Mouse (Mus musculus): ENCODE measurements around the gene Cp. TPM values are rescaled to one million over a fixed set of nuclear protein-coding genes. Genes with fewer than 3 reads are reported as not detected.

The Cp gene
- total RNA-seq, 2 experiments from 2014 or later, result 0.23 to 1.3 TPM

DNA sequence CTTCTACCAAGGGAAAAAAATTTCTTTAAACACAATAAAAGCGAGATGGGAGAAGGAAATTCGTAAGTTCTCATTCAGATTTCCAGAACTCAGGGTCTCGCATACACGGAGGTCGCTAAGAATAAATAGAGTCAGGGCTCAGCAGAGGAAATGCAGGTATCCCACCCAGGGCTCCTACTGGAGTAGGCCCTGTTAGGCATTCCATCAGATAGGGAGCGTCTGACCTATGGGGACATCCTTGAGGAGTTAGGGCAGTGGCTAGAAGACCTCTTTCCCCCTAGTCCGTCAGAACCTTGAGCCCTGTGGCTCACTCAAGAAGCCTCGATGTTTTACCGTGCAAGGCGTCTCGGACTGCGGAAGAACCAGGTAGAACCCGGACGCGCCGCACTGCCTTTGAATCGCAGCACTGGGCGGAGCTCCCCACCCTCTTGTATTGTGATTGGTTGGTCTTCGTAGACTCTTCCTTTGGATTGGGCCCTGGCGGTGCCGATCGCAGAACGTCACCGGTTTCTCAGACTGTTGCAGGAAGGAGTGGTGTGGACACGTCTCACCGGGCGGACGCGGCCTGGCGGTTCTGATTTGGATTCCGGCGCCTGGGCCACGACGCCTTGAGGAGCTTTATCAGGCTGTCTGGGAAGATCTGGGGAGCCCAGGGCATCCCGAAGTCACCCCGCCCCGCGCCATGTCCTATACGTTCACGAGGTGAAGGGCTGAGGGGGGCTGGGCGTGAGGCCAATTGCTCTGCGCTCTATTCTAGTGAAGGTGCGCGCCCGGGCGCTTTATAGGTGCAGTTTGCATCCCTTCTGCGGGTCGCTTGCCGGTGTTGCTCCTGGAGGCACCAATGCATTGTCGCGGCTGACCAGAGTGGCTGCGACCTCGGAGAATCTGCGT lies 100.7 kb downstream of the Cp start, which contains the start of gene Hltf:
Gene Hltf, plus strand, starts transcription at position 506 of the 891 bp plus-strand sequence.
- peak; percentile 100 for ATAC-seq (replicated peaks; ENCODE audit: low FRiP score, poor library complexity, severe bottlenecking)

DNA sequence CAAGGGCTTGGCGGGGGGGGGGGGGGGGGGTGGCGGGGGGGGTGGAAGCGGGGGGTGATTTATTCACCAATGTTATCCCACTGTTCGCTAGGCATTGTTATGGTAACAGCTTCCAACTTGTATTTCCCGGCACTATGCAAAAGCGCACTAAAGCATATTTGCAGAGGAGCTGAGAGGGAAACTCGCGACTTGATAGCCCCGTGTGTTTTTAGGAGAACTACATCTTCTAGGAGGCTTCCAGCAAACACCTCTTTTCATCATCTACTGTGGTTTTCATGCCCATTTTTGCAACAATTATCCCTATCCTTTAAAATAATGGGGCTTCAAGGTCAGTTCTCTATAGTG lies 101.3 kb downstream of the Cp start:
- no peak for ATAC-seq (replicated peaks; ENCODE audit: low FRiP score, poor library complexity, severe bottlenecking)

Other genes starting within 250 kb of the Cp start
- gene Hps3, start 78.3 kb downstream of the Cp start, total RNA-seq (2015; ENCODE audit: low replicate concordance), result 15.1 and 20.9 TPM in 2 replicates
- 7.7 and 9.1 TPM in 2 replicates for gene Hps3, start 78.3 kb downstream of the Cp start, total RNA-seq (2017; ENCODE audit: low replicate concordance)
- 13.7 and 31.0 TPM in 2 replicates for gene Hltf, start 100.8 kb downstream of the Cp start, total RNA-seq (2015; ENCODE audit: low replicate concordance)
- gene Hltf, start 100.8 kb downstream of the Cp start, total RNA-seq (2017; ENCODE audit: low replicate concordance), result 14.1 and 17.2 TPM in 2 replicates
- gene Gyg, start 198.3 kb downstream of the Cp start, total RNA-seq (2015; ENCODE audit: low replicate concordance), result 25.2 and 49.7 TPM in 2 replicates
- 10.9 and 13.2 TPM in 2 replicates for gene Gyg, start 198.3 kb downstream of the Cp start, total RNA-seq (2017; ENCODE audit: low replicate concordance)